Mouse (Mus musculus) left cerebral cortex, postnatal 10 days (tissue): ENCODE data around the gene Tmem212. TPM values are rescaled to one million over a fixed set of nuclear protein-coding genes. Genes with fewer than 3 reads are reported as not detected.
"Not testable (repeated sequence)": the region's sequence is repeated elsewhere in the genome, so short reads cannot be mapped to it uniquely, and the experiment has no call there.

Experiments used
- DNase-seq, 2 experiments: peaks; one replicate each; pipeline ENCODE4 v3.0.0; 2021 to 2022; ENCODE audit warnings: low spot score in 2 of 2, mixed read lengths in 1 of 2; ENCODE audit errors: extremely low spot score in 1 of 2
- intact Hi-C: fragments of 180-260 bp; cut with DNase I; formaldehyde crosslinking; loops from one replicate; pipeline ENCODE4 v1.15.1; 2025
- total RNA-seq, 2 experiments: library from RNA; stranded (reverse); gene quantifications; 2 replicates each; pipeline ENCODE4 v1.2.3; 2021

Tmem212 gene
- under 1 TPM; 0.51 to 0.53 TPM for total RNA-seq

DNA sequence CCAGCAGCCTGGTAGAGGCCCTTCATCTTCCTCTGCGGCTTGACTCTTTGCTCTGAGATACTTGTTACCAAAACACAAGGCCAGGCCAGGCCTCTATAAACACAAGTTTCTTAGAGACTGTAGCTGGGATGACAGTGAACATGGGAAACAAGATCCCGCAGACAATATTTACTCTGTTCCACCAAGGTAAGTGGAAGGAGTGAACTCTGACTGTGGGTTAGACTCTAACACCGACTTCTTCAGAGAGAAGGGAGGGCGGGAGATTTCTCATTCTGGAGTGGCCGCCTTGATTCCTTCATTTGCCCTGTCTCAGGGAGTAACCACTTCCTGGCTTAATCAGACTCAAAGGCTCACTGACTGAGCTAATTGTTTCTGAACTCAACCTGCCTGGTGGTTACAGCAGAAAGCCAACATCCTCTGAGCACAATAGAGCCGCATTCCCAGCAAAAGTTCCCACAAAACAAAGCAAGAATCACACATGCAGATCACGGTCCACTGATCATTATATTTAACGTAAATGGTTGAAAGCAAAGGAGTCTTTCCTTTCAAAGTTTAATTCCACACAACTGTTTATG is at the start of gene Tmem212:
Gene Tmem212, minus strand, starts transcription at position 51 of the 575 bp plus-strand sequence.
- no peak for DNase-seq
- intact Hi-C loops = no loop called here

DNA sequence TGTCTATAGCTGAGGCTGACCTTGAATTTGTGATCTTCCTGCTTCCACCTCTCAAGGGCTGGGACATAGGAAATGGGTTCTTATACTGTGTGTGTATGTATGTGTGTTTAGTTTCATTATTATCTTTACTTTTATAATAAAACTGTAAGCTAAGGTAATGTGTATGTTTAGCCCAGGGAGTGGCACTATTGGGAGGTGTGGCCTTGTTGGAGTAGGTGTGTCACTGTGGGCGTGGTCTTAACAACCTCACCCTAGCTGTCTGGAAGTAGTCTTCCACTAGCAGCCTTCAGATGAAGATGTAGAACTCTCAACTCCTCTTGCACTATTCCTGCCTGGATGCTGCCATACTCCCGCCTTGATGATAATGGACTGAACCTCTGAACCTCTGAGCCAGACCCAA is 49.2 kb upstream of the Tmem212 start:
- DNase-seq, intact Hi-C loops: not testable (repeated sequence)

DNA sequence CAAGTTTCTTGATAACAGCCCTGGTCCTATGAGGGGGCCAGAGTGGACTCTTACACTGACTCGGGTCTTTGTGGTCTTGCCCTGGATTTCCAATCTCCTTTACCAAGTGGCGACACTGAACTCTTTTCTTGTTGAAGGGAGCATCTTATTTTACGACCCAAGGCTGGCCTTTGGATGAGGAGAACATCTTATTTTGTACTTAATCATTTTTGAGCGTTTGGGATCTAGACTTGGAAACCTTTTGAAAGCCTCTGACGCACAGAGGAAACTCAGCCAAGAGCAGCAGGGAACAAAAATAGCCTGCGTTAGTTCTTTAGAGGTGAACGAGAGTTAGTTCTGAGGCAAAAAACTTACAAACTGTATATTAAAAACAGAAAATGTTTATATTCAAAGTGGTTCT is 46.8 kb upstream of the Tmem212 start:
- DNase-seq = no peak
- intact Hi-C loops = no loop called here

DNA sequence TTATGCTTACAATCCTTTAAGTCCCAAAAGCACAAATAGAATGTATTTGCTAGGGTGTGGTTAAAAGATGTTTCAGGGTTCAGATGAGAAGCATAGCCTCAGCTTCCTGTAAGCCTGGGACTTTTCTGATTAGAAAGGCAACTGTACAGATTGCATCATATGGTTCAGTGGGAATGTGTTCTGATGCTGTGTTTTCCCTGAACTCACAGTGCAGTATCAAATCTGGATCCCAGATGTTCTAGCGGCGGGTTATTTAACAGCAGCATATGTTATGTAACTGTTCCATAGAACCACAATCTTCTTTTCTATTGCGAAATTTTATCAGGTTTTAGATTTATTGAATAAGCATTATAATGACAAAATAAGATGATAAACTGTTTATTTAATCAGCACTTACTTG is 45.5 kb upstream of the Tmem212 start:
- DNase-seq = no peak
- intact Hi-C loops = no loop called here

DNA sequence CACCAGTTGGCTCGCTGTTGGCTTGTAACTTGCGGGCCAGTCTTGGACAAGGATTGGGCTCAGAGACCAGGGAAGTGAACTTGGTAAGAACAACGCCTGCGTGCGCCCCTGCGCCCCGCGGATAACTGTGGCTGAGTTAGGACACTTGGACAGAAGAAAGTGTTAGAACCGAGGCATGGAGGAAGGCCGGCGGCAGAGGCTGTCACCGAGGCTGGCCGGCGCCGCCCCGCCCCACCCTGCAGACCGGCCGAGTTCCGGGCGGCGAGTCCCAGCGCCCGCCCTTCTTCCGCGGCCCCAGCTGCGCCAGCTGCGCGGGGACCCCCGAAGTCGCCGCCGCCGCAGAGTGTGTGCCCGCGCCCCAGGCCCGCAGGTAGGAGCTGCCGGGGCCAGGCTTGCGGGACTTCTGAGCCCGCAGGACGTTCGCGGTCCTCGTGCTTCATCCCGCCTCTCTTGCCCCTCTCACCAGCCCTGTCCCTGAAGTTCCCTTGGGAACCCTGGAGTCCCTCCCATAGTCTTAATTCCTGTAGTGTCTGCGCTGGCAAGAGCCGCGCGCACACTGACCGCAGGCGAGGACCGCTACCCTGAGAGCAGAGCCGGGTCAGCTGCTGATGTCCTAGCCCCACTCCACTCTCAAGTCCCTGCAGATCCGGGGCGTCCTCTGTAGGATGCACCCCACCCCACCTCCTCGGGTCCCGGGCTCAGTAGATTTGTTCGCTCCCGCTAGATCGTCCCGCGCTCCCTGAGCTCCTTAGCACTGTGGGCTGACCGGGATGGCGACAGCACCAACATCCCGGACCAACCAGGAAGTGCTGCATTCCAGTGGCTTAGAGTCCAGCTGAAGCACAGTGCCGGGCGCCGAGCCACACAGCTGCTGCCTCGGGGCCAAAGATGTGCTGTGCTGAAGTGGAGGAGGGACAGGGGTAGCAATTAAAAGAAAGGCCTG is 42.5 kb upstream of the Tmem212 start, which contains the start of gene Pld1:
Gene Pld1, plus strand, starts transcription at position 315 of the 943 bp plus-strand sequence.
- intact Hi-C loops = no loop called here
- DNase-seq = peak; percentile 17 to 83

DNA sequence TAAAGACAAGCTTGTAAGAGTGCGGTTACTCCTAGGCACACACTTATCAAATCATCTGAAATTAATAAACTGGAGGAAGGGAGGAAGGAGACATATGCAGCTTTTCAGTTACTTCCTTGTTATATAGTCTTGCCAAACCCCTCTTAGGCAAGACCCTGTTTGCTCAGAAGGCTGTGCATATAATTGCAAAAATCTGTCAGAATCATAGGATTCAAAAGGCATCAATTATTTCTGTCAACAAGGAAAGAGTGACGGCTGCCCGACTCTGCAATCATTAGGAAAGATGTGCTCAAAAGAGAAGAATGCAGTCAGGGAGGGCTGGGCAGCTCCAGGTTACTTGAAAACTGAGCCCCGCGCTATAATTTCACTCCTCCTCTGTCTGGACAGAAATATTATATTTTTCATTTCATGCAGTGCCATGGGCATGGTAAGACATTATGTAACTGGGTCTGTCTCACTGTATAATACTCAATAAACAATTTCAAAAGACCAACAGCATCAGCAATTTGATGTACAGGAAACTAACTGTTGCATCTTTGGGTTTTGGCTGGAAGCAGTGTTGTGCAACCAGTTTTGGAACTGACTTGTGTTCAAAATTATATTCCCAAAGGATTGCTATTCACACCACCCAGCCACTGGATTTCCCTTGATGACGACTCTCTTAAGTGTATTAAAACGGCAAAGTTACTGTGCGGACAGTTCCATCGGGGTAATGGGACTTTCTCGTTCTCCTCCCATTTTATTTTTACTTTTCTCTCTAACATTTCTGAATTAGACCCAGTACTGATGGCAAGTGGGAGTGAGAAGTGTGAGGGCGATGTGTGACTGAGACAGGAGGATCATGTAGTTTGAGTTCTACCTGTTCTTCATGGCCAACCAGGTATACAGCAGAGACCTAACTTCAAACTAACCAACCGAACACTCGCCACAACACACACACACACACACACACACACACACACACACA is 41.3 kb upstream of the Tmem212 start:
- intact Hi-C loops = no loop called here
- DNase-seq = no peak

DNA sequence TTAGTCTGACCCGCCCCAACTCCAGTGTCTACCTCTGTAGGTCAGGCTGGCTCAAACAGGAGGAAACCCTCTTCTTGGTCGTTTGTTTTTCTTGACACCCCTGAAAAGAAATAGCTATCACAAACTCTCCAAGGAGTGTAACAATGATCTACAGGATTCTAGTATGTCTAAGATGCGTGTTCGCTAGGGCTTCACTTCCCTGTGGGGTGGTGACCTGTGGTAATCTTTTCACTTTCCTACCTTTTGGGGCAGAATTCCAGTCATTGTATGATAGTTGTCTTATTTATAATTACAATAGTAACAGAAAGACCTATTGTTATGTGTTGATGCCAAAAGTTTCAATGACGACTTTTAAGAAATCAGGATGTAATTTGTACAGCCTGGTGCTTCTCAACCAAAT is 40.6 kb upstream of the Tmem212 start:
- intact Hi-C loops = no loop called here
- DNase-seq = no peak

DNA sequence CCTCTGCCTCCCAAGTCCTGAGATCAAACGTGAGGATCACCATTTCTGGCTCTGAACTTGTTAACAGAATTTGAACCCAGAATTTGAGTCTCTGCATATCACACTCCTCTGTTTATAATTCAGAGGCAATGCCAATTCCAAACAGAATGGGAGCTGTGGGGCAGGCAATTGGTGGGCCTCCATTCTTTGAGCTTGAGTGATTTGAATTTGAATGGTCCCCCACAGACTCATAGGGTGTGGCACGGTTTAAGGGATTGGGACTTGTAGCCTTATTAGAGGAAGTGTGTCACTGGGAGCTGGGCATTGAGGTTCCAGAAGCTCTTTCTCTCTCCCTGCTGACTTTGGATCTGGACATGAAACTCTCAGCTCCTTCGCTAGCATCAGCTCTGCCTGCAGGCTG is 39.5 kb upstream of the Tmem212 start:
- no peak for DNase-seq
- intact Hi-C loops = no loop called here

DNA sequence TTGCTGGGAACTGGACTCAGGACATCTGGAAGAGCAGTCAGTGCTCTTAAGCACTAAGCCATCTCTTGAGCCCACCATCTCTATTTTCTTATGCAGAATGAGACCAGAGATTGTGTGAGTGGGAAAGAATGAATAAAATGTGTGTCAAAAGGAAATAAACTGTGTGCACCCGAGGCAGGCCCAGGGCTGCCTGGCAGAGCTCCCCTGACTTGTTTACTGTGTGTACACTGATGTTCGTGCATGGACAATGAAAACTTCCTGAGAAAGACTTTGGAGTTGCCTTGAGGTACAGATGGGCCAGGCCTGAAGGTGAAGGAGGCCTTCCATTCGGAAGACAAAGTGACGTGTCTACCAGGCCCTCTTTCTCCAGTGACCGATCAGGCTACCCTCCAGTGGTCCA is 36.2 kb upstream of the Tmem212 start:
- intact Hi-C loops = no loop called here
- DNase-seq = no peak

DNA sequence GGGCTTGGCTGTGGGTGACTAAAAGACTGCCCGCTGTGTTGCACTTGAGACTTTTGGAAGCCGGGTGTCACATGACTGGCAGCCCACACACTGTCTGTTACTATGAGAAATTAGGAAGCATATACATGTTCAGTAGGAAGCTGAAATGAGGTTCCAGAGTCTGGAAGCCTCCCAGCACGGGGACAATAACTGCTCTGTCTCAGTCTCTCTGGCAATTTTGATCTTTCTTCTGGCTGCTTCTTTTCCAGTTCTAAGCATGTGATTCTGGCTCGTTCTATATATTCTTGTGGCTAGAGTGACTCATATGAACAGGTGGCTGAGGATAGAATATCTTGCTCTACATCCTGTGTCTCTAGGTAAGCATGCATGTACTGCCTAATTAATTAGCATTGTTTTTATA is 33.1 kb upstream of the Tmem212 start:
- DNase-seq = no peak
- intact Hi-C loops = no loop called here

DNA sequence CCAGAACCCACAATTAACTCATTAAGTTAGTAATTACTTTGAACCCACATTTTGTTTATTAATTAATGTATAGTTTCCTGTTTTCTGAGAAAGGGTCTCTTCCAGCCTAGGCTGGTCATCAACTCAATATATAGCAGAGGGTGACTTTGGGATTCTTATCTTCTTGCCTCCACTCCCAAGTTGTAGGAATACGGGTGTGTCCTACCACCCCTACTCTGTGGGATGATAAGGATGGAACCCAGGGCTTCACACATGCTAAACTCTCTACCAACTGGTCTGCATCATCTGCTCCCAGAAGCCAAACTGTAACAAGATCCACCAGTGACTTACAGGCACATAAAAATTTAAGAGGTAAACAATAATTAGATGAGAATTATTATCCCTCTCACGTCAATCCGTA is 27.9 kb upstream of the Tmem212 start:
- intact Hi-C loops = no loop called here

DNA sequence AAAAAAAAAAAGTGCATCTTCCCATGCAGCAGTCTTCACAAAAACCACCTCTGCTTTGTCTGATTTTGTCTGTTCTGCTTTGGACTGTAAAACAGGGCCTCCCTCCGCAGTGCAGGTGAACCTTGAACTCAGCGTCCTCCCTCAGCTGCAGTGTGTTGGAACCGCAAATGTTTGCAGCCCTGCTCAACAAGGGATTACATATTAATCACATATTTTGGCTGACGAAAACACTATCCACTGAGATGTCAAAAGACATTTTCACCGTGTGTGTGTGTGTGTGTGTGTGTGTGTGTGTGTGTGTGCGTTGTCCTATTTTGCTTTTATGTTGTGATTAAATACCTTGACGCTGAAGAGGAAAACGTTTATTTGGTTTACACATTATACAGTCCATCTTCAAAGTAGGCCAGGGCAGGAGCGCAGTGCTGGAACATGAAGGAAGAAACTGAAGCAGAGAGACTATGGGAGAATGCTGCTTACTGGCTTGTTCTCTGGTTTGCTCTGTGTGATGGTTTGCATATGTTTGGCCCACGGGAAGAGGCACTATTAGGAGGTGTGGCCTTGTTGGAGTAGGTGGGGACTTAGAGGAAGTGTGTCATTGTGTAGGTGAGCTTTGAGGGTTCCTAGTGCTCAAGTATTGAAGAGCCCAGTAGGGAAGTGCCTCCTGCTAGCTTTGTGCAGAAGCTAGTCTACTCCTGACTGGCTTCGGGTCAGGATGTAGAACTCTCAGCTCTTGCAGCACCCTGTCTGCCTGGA is 25.3 kb upstream of the Tmem212 start:
- DNase-seq = no peak
- intact Hi-C loops = no loop called here

More for the DNA sequence above, 27.9 kb upstream of the Tmem212 start:
- DNase-seq = no peak

DNA sequence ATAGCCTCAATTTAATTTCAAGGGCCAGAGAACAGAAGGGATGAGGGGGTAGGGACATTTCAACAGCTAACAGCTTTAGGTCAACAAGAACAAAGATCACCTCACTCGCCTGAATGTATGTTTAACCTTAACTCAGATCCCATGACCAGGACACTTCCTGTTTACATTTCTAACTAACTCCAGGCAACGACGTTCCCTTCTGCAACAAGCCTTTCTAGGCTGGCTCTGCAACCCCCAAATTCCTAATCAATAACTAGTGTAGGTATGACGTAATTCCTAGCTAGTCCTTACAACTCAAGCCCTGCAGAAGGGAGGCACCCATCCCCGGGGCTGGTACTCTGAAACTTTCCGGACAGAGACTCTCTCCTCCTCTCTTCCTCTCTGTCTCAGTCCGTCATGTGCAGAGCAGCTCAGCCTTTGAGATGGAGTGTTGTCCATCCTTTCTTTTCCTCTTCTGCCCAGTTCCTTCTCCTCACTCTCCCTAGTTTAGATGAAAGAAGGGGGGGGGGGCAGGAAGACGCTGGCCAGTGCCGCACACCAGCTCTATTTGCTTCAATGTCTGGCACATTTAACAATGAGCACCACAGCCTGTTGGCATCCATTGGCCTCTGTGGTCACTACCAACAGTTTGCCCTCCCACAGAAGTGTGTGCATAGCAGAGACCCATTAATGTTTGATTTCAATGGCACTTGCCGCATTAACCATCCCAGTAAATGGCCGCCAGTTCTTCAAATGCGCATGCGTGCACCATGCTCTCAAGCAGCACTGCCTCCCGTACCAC is 22.7 kb upstream of the Tmem212 start:
- no peak for DNase-seq
- intact Hi-C loops = no loop called here

DNA sequence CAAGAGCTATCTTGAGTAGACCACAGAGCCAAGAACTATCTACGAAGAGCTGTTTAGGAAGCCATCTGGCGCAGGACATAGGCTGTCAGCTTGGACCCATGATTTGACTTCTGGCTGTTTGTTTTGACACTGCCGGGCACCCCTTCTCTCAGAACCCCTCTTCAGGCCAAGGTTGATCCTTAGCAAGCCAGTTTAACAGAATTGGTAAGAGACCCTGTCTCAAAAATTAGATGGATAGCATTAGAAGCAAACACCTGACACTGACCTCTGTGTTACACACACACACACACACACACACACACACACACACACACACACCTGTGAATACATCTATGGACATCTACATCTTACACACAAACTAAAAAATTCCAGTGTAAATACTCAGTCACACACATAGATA is 12.8 kb upstream of the Tmem212 start:
- intact Hi-C loops = no loop called here
- no peak for DNase-seq

DNA sequence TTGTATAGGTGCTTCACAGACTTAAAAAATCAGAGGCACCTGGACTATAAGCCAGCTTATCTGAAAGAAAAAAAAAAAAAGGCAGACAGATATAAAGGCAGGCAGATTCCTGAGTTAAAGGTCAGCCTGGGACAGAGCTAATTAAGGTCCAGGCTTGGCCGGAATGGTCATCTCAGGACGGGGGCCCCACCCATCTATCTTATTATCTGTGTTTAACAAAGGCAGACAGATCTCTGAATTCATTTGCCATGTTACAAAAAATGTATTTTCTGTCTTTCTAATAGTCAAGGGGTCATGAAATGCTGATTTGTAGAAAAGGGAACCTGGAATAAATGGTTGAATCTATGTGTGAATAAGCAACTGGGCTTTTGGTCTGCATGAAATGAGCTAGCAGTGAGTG is 12.1 kb upstream of the Tmem212 start:
- intact Hi-C loops = no loop called here
- no peak for DNase-seq

DNA sequence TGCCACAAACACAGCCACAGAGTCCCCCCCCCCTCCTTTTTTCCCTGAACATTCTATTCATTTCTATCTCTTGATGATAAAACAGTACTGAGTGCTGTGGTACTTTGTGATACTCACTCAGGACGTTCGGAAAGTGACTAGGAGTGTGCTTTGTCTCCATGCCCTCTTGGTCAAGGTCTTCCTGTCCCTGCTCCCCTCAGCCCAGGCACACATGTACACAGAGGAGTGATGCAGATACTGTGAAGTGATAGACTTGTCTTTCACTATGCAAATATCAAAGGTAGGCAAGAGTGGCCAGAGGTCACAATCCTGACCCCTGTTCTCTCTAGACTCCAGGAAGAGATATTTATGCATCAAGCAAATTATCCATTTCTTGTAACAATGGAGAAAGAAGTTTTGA is 11.1 kb upstream of the Tmem212 start:
- DNase-seq = no peak
- intact Hi-C loops = no loop called here

DNA sequence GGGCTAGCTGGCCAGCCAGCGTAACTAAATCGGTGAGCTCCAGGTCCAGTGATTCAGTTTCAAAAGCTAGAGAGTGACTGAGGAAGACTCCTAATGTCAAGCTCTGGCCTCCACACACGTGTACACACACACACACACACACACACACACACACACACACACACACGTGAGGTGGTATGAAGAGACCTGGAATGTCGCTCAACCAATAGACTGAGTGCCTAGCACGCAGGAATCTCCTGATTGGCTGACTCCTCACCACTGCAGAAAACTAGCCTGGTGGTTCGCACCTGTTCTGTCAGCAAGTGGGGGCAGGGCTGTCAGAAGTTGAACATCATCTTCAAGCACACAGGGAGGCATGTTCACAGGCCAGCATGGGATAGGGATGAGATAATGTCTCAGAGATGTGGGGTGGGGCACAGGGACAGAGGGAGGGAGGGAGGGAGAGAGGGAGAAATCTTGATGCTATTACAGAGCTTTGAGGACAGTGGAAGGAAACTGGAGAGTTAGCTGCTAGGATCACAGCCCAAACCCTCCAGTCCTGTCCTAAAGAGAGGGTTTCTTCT is 10.6 kb upstream of the Tmem212 start:
- intact Hi-C loops = no loop called here
- no peak for DNase-seq
